In genomic region chr15:4808131-4808530, GRCm38 (mm10) we compare ENCODE assay signal across 4 mouse cellular contexts.
"Had no signal": no experiment of that assay in that cellular context is flagged by ENCODE, and none has a peak within 500 bp of the region (broad histone marks: within the 10 kb centered on the region; RNA-seq: fewer than 3 reads in every experiment).

No protein-coding gene starts in this region.

- DNase-seq: kidney, postnatal 14 days; lung, adult 2 months; thymus, adult 18-20 months; thymus, postnatal 25 days had no signal
